Mouse (Mus musculus) brain, embryonic 18.5 days (tissue): ENCODE data around the gene Gm3468.
"Not testable (repeated sequence)": the region's sequence is repeated elsewhere in the genome, so short reads cannot be mapped to it uniquely, and the experiment has no call there.

Source experiments
- DNase-seq: peaks from one replicate; pipeline ENCODE4 v3.0.0-alpha.2; 2012; ENCODE audit warnings: low read depth, low spot score

Gene Gm3468

DNA sequence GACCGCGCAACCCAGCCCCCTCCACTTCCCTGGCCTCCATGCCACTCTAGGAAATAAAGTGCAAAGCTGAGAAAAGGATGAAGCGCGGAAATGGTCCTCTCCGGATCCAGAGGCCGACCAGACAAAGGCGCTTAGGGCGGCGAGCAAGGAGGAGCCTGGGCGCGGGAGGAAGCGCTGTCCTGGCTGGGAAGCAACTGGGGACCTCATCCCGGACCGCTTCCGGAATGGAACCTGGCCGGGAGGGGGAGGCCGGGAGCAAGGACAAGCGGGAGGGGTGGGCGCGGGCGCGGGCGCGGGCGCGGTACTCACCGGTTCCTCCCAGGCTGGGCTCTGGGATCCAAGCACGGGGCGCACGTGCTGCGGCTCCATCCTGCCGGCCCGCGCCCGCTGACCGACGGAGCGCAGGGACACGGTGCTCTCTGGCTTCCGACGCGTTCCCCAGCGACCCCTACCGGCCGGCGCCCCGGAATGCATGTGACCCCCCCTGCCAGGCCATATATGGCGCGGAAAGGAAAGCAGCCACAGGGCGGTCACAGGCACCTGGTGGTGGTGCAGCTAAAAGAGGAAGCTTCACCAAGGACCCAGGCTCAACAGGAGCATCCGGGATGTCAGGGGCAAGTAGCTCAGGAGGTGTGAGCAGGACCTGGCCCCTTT, at the start of gene Gm3468:
TSS of gene Gm3468 (minus strand) at position 394 of the 654 bp plus-strand sequence.
- DNase-seq = not testable (repeated sequence)

DNA sequence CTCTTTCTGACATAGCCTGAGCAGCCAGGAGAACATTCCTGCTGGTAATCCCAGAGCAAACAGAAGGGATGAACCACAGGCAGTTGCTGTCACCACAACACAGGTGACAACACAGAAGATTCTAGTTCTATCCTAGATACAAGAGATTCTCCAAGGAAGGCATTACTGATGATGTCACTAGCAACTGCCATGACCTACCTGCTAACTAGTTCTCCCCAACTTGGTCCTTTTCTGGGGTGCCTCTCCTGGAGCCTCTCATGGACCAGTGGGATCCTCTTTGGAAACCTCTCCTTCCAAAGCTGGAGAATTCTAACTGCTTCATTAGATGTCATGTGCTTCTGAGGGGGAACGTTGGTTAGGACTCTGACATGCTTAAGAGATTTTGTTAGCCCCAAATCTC, 17.2 kb upstream of the Gm3468 start, which contains the start of gene Gm3476:
TSS of gene Gm3476 (minus strand) at position 101 of the 400 bp plus-strand sequence.
- not testable (repeated sequence) for DNase-seq

DNA sequence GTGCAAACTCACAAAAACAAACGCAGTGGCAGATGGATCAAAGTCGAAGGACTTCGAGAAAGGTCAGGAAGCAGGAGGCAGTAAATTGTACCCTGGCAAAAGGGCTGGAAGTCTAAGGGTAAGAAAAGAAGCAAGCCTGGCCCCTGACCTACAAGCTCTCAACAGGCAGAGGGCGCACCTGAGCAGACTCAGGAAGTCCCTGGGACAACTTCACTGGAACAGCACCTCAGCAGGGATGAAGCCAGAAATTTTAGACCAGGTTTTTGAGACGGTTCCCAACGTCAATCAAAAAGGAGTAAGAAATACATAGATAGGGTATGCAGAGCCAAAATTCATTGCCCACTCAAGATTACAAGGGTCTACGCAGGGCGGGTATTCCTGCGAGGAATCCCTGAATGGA, 965 bp downstream of the Gm3468 start:
- DNase-seq = not testable (repeated sequence)

GRCm38 (mm10) chr14:6093842-6094241, 14.6 kb downstream of the Gm3468 start, which contains the start of gene Gm8206:
TSS of gene Gm8206 (minus strand) at chr14:6093942.
- not testable (repeated sequence) for DNase-seq

DNA sequence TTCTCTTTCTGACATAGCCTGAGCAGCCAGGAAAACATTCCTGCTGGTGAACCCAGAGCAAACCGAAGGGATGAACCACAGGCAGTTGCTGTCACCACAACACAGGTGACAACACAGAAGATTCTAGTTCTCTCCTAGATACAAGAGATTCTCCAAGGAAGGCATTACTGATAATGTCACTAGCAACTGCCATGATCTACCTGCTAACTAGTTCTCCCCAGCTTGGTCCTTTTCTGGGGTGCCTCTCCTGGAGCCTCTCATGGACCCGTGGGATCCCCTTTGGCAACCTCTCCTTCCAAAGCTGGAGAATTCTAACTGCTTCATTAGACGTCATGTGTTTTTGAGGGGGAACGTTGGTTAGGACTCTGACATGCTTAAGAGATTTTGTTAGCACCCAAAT, 50.3 kb downstream of the Gm3468 start, which contains the start of gene Gm6337:
TSS of gene Gm6337 (minus strand) at position 101 of the 400 bp plus-strand sequence.
- DNase-seq = not testable (repeated sequence)
